Mouse (Mus musculus) gonadal fat pad, adult 2 months (tissue): ENCODE results near the gene Slc20a1. TPM values are rescaled to one million over a fixed set of nuclear protein-coding genes. Genes with fewer than 3 reads are reported as not detected.

ENCODE experiments used
- DNase-seq: peaks from one replicate; pipeline ENCODE4 v3.0.0-alpha.2; 2012; ENCODE audit warnings: low read depth
- polyA plus RNA-seq: library from polyadenylated mRNA; depleted of rRNA; stranded (reverse); fragments of >200 nt; gene quantifications from 2 replicates; pipeline ENCODE4 v1.2.3, GENCODE M21; 2012; rRNA removed

The Slc20a1 gene
- polyA plus RNA-seq, result 15.0 and 15.6 TPM in 2 replicates

DNA sequence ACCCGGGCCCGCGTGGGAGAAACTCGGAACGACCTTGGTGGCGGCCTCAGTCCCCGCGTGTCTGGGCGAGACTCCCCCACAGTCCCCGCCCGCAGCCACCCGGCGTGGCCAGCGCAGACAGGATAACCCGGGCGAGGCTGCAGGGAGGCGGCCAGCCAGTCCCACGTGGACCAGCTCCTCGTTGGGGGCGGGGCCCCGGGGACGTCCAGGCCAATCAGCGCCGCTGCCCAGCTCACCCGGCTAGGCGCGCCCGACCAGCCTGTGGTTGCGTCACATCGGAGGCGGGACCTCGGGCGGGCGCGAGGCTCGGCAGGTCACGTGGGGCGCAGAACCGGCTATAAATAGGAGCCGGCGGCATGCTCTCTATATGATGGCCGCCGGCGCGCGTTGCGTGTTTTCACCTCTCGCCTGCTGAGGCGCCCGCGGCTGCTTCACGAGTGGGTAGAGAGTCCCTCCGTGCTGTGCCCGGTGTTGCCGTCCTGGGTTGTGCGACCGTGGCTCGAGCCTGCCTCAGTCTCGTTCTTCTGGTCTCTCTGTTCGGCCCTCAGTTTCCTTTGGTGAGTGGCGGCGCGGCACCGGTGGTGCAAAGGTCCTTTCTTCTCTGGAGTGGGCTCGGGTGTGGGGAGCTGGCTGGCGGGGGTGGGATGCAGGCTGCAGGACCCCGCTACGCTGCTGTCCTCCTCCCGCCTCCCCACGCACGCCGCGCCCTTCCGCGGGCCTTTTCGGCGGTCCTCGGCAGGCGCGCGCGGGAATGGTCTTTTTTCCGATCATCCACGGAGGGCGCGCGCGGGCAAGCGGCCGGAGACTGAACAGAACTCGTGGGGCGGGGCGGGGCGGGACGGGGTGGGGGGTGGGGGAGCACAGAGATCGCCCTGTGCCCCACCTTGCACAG, at the start of gene Slc20a1:
TSS of gene Slc20a1 (plus strand) at position 329 of the 892 bp plus-strand sequence.
- DNase-seq, result no peak

DNA sequence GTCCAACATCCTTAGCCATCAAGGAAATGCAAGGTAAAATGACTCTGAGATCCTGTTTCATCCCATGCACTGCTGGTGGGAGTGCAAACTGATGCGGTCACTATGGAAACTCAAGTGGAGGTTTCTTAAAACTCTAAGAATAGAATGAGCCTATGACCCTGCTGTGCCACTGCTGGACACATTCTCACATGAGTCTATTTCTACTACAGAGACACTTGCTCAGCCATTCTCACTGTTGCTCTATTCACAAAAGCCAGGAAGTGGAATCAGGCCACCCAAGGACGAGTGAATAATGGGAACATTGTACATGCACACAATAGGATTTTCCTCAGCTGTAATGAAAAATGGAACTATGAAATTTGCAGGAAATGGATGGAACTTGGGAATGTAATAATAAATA, 49.7 kb upstream of the Slc20a1 start:
- DNase-seq, result no peak

DNA sequence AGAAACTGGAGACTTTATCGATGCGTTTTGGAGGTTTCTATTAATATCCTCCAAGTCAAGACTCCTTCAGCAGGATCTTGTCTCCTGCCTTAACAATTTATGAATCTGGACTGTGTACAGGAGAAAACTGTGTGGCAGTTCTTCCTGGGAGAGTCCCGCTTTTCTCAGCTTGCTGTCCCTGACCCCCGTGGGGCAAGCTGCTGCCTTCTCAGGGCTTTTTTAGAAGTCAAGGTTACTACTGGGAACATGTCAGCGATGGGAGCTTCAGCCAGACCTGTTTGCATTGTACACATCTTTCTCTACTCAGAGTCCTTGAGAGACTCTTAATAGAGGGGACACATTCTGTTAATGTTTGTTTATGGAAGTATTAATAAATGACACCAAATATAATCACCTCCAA, 48.2 kb upstream of the Slc20a1 start:
- no peak for DNase-seq

DNA sequence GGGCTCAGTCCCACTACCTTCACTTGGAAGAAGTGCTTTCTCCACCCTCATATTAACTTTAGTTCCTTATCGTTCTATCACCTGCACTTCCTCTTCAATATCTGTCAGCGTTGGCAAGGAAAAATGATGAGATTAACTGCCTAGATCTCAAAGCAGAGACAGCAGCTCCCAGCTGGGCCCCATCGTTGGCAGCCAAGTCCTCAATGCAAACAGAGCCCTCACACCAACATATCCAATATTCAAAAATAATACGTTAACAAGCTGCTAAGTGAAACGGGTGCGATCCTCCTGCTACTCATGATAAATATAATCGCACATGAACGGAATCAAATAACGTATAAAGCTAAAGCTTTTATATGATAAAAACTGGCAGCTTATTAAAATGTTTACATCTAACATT, 47.5 kb upstream of the Slc20a1 start:
- DNase-seq, result no peak

DNA sequence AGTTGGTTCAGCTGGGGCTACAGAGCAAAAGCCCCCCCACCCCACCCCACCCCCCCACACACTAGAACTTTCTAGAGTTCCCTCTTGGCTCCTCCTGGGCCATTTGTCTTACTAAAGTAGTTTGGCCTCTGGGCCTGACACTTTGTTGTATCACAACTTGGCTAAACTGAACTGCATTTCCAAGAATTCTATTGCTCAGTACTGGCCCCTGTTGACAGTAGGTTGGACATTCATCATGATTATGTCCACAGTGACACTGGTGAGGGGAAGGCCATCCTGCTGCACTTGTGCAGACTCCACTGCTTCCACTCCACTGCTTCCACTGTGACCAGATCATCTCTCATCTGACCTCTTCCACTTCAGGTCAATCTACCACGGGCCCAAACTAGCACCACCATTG, 45.8 kb upstream of the Slc20a1 start:
- no peak for DNase-seq

DNA sequence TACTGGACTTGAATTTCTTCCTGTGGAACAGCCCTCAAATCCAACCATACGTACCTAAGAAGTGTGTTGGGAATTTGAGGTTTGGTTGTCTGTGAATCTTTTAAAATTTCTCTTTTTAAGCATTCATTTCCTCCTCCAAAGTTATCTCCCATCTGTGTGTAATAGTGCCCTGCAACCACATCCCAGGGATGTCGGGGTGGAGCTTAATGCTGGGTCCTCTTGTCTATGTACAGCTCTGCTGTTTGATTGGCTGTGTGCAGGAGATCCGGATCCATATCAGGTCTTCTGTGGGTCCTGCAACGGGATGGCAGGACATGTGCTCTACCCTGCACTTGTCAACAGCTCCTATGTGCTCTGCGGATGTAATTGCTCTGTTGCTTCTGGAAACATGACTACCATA, 33.7 kb upstream of the Slc20a1 start:
- DNase-seq, result no peak

DNA sequence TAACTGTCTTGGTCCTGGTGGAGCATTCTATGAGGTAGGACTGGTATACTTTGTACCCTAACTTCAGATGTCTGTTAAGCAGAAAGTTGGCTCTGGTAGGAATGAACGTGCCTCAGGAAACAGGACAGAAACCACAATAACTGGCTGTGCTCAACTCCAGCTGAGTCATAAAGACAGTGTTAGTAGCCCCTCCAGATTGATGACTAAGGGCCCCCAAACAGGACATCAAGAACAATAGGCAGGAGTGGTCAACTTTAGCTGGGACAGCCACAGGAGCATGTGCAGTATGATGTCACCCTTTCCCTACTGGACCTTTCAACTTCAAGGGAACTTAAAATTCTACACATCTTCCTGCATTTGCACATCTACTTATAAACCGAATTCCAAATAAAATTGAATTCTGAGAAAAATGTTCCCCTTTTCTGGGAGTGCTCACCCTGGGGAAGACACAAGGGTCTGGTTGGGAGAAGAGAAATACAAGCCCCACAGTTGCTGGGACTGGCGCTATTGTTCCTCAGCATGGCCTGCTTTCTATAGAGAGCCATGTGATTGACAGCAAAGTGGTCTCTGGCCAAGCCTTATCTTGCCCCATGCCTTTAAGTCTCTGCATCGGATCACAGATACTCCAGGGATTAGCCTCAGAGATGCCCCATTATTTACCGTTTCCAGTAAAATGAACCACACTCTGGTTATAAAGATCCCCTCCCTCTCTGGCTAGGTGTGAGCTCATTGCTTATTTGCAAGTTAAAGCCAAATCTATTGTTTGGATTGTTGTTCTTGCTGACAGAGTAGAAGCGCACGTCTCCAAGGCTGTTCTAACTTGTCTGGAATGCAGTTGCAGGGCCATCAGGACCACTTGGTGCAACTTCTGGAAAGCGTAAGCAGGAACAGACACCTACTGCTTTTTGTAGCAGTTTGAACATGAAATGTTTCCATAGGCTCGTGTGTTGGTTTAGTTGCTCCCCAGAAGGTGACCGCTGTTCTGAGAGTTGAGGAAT, 31.8 kb upstream of the Slc20a1 start:
- no peak for DNase-seq

DNA sequence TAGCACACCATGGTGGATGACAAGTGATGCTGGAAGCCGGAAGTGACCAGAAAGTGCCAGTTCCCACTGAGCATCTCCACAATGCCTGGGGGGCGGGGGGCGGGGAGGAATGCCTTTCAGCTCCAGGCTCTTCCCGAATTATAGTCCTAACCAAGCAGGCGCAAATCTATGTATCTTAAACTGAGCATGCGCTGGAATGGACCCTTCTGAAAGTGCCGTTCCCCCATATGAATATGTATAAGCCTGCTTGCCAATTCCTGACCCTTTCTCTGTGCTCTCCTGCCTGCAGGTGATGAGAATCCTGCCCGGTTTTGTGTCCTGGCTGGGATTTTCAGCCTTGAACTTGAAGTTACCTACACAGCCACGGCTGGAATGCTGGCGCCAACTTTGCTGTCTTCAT, 25.2 kb upstream of the Slc20a1 start:
- DNase-seq, result no peak

DNA sequence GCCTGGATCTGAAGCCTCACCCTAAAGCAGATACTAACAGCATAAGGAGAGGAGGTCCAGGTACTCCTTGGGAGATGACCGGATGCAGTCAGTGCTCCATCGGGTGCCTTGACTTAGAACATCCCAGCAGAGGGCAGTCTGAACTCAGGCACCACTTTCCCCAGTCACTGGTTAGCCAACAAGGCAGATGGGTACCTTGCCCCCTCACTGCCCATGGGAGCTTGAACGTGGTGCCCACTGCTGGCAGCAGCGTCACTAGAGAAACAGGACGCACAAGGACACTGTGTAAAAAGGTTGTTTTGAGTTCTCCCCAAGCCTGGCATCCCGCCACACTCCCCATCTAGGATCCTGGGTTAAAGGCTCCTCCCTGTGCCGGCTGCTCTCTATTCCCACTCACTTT, 24.1 kb upstream of the Slc20a1 start:
- no peak for DNase-seq

DNA sequence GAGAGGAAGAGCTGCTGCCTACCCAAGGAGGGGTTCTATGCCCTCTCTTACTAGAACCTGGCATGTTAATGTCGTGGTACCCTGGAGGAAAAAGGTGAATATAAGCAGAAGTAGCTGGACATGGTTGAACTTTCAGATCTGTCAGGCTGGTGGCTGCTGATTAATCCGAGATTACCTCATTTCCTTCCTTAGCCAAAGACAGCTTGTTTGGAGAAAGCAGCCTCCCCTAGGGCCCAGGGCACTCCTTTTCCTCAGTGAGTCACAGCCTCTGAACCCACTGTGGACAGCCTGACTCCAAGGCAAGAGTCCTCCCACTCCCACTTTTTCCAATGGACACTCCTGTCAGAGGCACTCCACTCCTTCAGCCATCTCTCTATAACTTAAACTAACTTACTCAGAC, 22.9 kb upstream of the Slc20a1 start:
- no peak for DNase-seq

DNA sequence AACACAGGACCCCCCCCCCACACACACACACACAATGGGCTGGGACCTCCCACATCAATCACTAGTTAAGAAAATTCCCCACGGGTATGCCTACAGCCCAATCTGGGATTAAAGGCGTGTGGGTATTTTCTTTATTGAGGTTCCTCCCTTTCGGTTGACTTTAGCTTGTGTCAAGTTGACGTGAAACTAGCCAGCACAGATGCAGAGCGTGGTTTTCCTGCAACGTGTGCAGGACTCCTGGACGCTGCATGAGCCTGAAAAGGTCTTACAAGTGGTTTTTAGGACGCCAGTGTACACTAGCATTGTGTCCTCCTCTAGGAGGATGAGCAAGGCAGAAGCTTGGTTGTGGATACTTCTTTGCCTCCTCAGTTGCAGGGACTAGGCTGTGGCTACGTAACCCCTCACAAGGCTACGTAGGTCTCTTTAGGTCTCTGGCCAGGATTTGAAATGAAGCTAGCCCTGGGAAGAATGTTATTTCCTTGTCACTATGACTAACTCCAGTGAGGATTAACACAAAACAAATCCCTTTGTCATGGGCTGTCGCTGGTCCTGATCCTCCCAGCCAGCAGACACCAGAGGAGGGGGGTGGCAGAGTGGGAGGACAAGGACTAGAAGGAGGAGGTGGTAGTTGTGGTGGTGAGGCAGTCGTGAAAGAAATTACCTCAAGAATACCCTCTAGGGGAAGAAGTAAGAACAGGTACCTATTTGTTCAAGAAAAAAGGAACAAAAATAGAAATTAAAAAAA, 21.7 kb upstream of the Slc20a1 start:
- no peak for DNase-seq

DNA sequence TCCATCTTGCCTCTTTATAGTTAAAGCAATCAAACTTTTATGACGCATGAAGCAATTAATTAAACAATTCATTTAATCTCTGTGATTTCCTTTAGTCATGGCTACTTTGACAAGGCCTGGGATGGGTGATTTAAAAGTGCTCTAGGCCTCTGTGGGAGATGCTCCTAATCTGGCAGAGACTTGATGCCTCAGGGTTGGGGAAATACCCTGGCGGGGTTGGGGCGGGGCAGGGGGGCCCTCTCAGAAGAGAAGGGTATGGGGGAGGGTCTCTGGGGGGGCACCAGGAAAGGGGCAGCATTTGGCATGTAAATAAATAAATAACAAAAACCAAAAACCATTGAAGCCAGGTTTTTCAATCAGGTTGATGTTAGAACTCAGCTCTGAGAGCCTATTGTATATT, 20.9 kb upstream of the Slc20a1 start:
- DNase-seq, result no peak

DNA sequence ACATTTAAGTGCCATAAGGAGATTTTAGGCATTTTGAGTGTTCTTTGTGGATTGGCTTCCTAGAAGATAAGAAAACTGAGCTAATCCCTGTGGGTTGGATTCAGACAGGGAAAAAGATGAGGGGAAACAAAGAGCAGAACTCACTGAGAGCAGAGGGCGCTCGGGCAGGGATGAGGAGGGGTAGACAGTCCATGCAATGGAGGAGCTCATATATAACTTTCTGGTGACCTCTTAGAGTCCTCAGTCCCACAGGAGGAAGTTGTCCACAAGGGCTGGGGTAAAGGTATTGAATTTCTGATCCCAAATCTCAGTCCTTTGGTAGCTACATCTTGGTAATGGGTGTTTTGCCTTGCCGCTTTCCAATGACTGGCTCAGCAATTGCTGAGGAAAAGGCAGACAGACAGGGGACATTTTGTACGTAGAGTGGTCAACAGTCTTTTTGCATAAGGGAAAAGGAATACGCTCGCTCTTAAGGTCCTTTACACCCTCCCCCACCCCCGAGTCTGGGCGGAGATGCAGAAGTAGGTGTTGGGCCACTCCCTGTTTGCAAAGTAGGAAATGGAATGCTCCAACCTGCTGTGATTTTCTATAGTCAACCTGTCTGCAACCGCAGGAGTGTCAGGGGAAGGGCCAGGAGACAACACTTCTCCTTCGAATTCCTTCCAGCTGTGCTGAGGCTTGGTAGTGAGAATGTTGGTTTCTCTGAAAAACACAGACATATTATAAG, 20.2 kb upstream of the Slc20a1 start:
- no peak for DNase-seq

DNA sequence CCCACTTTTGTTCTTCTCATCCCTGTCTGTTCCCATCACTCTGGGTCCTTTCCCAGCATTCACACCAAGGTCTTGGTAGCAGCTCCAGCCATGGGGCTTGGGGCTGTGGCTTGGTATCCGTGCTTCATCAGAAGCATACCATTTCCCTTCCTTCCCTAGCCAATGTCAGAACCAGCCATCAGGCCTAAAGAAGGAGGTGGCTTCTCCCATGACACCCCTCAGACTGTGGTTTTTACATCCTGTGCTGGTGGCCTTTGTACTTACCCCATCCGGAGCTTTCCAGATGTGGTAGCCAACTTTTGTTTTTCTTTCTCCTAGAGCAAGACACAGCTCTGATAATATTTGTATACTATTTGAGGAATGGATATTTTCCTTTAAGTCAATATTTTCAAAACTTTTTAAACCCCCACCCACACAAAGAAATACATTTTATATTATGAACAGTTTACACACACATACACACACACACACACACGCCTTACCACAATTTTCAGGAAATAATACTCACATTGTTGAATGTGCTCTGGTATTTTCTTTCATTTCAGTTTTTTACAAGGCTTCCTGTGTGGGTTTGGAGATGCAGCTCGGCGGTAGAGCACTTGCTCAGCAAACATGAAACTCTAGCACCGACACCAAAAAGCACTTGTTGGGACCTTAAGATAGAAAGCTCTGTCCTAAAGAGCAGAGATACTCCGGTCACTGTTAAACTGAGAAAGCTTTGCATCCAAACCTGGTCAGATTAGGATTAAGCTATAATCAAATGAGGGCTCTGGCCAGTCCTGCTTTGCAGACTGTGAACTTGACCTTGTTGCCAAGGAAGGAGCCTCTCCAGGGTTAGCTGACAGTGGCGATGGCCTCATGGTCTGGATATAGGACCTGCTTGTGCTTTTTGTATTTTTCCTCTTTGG, 18.4 kb upstream of the Slc20a1 start:
- no peak for DNase-seq

DNA sequence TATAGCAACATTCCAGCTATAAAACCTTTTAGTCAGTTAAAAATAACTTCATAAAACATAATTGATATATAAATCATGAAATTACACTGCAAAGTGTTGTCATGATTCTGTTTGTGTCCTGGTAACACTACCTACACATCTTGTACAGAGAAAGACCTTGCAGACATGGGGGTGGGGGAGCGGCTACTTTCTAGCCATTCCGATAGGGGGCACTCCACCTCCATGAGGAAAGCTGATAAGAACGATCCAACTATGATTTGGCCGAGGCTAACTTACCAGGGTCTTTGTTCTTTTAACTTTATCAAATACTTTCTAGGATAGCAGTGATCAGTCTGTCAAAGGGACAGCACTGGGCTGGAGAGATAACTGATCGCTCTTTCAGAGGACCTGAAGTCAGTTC, 17.1 kb upstream of the Slc20a1 start:
- DNase-seq, result no peak

DNA sequence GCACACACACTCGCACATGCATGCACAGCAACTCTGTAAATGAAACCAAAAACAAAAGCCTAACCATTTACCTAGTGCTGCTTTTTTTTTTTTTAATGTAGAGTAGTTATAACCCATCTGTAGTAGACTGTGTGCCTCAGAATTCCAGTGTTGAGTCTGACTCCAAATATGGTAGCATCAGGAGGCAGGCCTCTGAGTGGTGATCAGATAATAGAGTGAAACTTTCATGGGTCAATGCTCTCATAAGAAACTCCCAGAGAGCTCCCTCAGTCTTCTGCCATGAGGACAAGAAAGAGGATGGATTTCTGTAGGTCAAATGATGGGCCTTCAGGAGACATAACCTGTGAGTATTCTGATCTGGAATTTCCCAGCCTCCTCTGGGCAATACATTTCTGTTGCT, 16.2 kb upstream of the Slc20a1 start:
- DNase-seq, result no peak

DNA sequence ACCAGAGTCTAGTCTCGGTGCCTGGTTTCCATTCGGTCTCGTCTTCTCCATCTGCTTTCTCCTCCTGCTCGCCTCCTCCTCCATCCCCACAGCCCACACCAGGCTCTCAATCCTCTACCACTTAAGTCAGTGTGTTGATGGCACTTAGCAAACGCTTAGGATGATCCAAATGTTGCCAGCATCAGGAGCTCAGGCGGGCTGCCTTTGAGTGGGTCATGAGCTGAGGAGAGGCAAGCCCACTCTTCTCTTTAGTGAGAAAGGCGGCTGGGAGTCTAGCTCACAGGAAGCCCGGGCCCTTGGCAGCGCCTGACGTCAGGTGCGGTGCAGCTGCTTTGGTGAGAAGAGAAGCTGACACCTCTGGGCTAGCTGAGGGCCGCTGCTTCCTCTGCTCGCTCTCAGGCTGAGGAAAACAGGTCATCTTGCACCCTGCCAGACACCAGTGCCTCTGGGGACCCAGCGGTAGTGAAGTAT, 15.0 kb upstream of the Slc20a1 start:
- no peak for DNase-seq

DNA sequence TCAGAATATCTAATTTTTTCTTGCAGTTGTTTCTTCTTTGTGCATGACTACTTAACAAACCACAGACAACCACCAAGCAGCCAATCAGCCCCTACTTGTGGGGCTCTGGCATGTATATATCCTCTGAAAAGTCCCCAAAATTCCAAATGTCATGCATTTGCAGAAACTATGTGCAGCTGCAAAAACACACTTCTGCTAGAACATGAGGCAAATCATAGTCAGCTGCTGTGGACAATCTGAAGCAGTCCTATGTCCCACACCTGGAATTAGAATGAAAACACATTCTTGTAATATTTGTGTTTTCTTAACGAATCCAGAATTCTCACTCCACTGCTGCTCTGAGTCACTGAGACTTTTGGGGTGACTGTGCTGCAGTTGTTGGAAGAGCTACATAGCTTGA, 13.7 kb upstream of the Slc20a1 start:
- DNase-seq, result no peak

DNA sequence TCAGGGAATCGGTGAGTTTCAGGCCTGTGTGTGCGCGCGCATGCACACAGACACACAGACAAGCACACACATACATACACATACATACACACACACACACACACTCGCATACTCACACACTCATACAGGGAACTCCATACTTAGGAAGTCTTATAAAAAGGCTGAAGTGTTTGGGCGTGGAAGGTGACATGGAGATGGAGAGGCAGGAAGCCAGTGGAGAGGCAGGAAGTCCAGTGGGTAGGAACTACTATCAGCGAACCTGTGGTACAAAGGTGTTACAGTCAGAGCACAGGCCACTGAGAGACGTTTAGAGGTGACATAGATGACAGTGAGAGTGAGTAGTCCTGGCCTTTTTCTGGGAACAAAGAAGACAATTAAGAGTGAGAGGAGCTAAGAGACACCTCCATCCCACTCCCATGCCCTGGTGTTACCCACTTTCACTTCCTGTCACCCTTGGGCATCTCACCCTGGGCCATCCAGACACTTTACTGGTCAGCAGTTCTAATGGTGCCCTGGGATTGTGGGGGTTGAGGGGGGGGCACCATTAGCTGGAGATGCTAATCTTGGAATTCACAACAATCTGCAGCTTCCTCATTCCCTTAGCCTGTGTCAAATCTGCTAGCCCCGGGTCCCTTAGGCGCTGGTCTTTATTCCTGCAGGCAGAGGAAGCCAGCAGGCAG, 12.8 kb upstream of the Slc20a1 start:
- no peak for DNase-seq
